Mouse (Mus musculus) intestine, embryonic 14.5 days (tissue): ENCODE measurements at regions not wholly inside any gene's neighbourhood (a gene's known extent, or its start where the extent isn't known, plus 50 kb on each side); places are given as distances from the start of the nearest gene placed in this dataset.

Source experiments
- ATAC-seq: fragments of 200-750 bp; cut with Nextera tagmentation; replicated peaks from 2 replicates; pipeline ENCODE4 v1.8.0; 2017; ENCODE audit warnings: low read depth, moderate number of reproducible peaks, moderate TSS enrichment, moderate library complexity; ENCODE audit not compliant: low FRiP score, low TSS enrichment
- DNase-seq: peaks from one replicate; pipeline ENCODE4 v3.0.0-alpha.2; 2018; ENCODE audit warnings: low spot score
- H3K27ac ChIP-seq: fragments of 300-500 bp; sonication (generic); 2 replicates; pipeline ENCODE4 v1.5.1; 2014; ENCODE audit warnings: low read depth, mild to moderate bottlenecking, control low read depth
- H3K27me3 ChIP-seq: fragments of 300-500 bp; sonication (generic); replicated peaks from 2 replicates; pipeline ENCODE4 v1.6.1; 2014; ENCODE audit warnings: low read length, control low read depth; ENCODE audit not compliant: control insufficient read depth, insufficient read depth
- H3K36me3 ChIP-seq: fragments of 300-500 bp; sonication (generic); 2 replicates; pipeline ENCODE4 v1.6.1; 2014; ENCODE audit warnings: low read length, control low read depth; ENCODE audit not compliant: control insufficient read depth, insufficient read depth
- H3K4me1 ChIP-seq: fragments of 300-500 bp; sonication (generic); replicated peaks from 2 replicates; pipeline ENCODE4 v1.6.1; 2014; ENCODE audit warnings: low read length, control low read depth, mixed read lengths; ENCODE audit not compliant: control insufficient read depth, insufficient read depth
- H3K4me2 ChIP-seq: fragments of 300-500 bp; sonication (generic); 2 replicates; pipeline ENCODE4 v1.6.1; 2014; ENCODE audit warnings: low read length
- H3K4me3 ChIP-seq: fragments of 300-500 bp; sonication (generic); 2 replicates; pipeline ENCODE4 v1.5.1; 2014; ENCODE audit warnings: low read depth, low read length, control low read depth, mixed read lengths
- H3K9ac ChIP-seq: fragments of 300-500 bp; sonication (generic); 2 replicates; pipeline ENCODE4 v1.6.1; 2014; ENCODE audit warnings: mild to moderate bottlenecking, low read length
- H3K9me3 ChIP-seq: fragments of 300-500 bp; sonication (generic); 2 replicates; pipeline ENCODE4 v1.6.1; 2016; ENCODE audit warnings: low read length, control low read depth; ENCODE audit not compliant: control insufficient read depth
- WGBS: fragments of 180-500 bp; shearing (Covaris S2); extraction: QIAGEN DNeasy Blood & Tissue Kit; methylation state at CpG from one replicate; pipeline ENCODE4 v1.1.7; 2014; 5-methylcytosine and 5-hydroxymethylcytosine counted together

DNA sequence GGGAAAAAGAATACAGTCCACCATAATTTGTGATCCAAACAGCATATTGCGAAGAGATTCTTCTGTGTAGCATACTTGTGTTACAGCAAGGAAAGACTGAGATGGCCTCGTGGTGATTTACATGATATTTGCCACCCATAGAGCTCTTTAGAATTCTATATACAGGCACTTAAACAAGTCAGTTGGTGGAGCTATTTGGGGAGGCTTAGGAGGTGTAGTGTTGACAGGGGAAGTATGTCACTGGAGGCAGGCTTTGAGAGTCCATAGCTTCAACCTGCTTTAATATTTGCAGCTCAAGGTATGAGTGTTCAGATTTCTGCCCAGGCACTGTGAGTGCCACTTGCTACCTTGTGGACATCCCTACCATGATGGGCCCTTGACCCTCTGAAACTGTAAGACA lies 187.3 kb downstream of the Ostf1 start:
- Histone ChIP-seq H3K4me3 (no peak overlapping the region), H3K36me3 (no peaks in the 10 kb centered on the region), H3K4me1 (no peaks in the 10 kb centered on the region), H3K27me3 (no peaks in the 10 kb centered on the region), H3K9me3 (no peaks in the 10 kb centered on the region), H3K9ac (no peak overlapping the region), H3K27ac (no peak overlapping the region), H3K4me2 (no peak overlapping the region)
- ATAC-seq (no peak), DNase-seq (no peak)
- WGBS = 78% methylated on average over 2 of the region's 2 CpGs

- no peak overlapping the region for H3K9ac ChIP-seq
- H3K4me2 ChIP-seq = no peak overlapping the region
- no peak for ATAC-seq
- H3K36me3 ChIP-seq = no peaks in the 10 kb centered on the region
- H3K9me3 ChIP-seq = no peaks in the 10 kb centered on the region
- DNase-seq = no peak
- no peak overlapping the region for H3K4me3 ChIP-seq
- H3K27me3 ChIP-seq = no peaks in the 10 kb centered on the region
- WGBS = 24% methylated on average over 3 of the region's 3 CpGs
- H3K27ac ChIP-seq = no peak overlapping the region
- no peaks in the 10 kb centered on the region for H3K4me1 ChIP-seq
Measured at GRCm38 (mm10) chr19:18436351-18436750, 195.3 kb downstream of the Ostf1 start.

DNA sequence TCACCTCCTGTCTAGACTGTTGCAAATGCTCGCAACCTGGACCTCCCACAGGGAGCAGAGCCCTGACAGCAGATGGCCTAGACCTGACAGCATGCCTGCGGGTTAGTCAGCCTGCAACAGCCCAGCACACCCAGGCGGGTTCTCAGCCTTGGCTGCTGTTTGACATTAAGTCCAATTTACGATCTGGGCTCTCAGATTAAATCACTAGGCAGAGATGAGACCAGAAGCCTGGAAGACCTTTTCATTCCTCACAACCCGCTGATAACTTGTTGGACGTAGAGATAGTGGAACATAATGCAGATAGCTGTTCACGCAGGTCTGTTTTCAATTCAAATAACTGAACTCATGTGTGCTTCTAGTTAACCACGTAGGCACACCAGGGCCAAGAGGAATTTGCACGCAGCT lies 211.2 kb downstream of the Ostf1 start:
- WGBS = 30% methylated on average over 9 of the region's 9 CpGs
- Histone ChIP-seq H3K4me2 (no peak overlapping the region), H3K4me1 (no peaks in the 10 kb centered on the region), H3K36me3 (no peaks in the 10 kb centered on the region), H3K9ac (no peak overlapping the region), H3K4me3 (no peak overlapping the region), H3K9me3 (no peaks in the 10 kb centered on the region), H3K27ac (no peak overlapping the region), H3K27me3 (no peaks in the 10 kb centered on the region)
- ATAC-seq (no peak), DNase-seq (no peak)

DNA sequence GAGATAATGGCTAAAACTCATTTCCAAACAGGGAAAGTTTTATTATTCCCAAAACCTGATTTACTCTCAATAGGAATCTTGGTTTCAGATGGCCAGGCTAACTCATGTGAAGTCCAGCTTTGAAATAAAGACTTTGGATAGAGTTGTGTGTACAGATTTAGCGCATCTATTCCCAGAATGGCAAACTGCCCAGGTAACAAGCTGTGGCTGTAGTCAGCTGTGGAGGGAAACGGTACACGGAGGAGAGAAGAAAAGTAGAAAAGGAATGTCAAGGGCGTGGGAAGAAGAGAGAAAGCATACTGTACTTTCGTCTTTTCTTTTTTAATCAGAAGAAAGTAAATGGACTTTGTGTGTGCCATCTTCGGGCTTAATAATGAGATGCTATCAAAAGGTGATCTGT lies 213.1 kb downstream of the Ostf1 start:
- Histone ChIP-seq H3K9ac (no peak overlapping the region), H3K4me3 (no peak overlapping the region), H3K9me3 (no peaks in the 10 kb centered on the region), H3K36me3 (no peaks in the 10 kb centered on the region), H3K27ac (no peak overlapping the region), H3K4me2 (no peak overlapping the region), H3K27me3 (no peaks in the 10 kb centered on the region), H3K4me1 (no peaks in the 10 kb centered on the region)
- DNase-seq = no peak
- 83% methylated on average over 6 of the region's 6 CpGs for WGBS
- no peak for ATAC-seq

- H3K9me3 ChIP-seq = no peaks in the 10 kb centered on the region
- ATAC-seq (no peak), DNase-seq (no peak)
- H3K27ac ChIP-seq = no peak overlapping the region
- H3K9ac ChIP-seq = no peak overlapping the region
- H3K27me3 ChIP-seq = no peaks in the 10 kb centered on the region
- no peaks in the 10 kb centered on the region for H3K4me1 ChIP-seq
- WGBS = 63% methylated on average over 4 of the region's 4 CpGs
- H3K4me3 ChIP-seq = no peak overlapping the region
- H3K4me2 ChIP-seq = no peak overlapping the region
- H3K36me3 ChIP-seq = no peaks in the 10 kb centered on the region
Measured at GRCm38 (mm10) chr19:18377466-18378089, 254.0 kb downstream of the Ostf1 start.

GRCm38 (mm10) chr19:18368612-18369011 lies 263.0 kb downstream of the Ostf1 start:
- Histone ChIP-seq H3K4me2 (no peak overlapping the region), H3K4me3 (no peak overlapping the region), H3K9me3 (no peaks in the 10 kb centered on the region), H3K36me3 (no peaks in the 10 kb centered on the region), H3K27ac (no peak overlapping the region), H3K27me3 (no peaks in the 10 kb centered on the region), H3K4me1 (no peaks in the 10 kb centered on the region), H3K9ac (no peak overlapping the region)
- ATAC-seq (no peak), DNase-seq (no peak)
- WGBS = 84% methylated on average over 6 of the region's 6 CpGs

DNA sequence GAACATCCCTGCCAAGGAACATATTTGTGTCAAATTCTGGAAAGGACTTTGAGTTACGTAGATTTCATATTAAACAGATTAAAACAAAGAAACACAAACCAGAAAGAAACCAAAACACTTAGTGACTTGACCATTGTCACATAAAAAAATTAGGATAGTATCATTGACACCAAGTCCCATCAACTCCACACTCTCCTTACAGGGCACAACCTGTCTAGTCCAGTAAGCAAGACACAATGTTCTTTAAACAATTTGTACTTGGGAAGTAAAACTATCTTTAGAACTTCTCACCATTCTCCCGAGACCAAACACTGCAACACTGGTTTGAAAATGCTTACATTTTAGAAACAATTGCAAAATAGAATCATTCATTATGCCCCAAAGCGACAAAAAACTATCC lies 277.7 kb downstream of the Ostf1 start:
- DNase-seq = no peak
- ATAC-seq = no peak
- H3K4me2 ChIP-seq = no peak overlapping the region
- H3K9ac ChIP-seq = no peak overlapping the region
- no peaks in the 10 kb centered on the region for H3K4me1 ChIP-seq
- H3K9me3 ChIP-seq = no peaks in the 10 kb centered on the region
- no peak overlapping the region for H3K4me3 ChIP-seq
- 77% methylated on average over 3 of the region's 3 CpGs for WGBS
- H3K36me3 ChIP-seq = no peaks in the 10 kb centered on the region
- H3K27ac ChIP-seq = no peak overlapping the region
- no peaks in the 10 kb centered on the region for H3K27me3 ChIP-seq

DNA sequence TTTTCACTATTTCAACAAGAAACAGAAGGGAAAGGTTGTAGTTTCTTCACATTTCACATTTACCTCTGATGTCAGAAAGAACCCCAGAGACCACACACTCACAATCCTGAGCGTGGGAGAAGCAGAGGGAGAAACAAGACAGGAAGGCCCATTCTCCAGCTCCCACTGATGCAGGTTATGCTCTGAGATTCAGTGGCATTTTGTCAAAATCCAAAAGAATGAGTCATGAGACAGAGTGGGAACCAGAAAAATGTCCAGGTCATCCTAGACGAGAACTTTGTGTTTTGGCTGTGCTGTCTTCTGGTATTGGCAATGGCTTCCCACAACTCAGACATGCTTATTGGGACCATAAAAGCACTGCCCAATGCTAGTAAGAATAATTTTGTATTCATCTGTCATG lies 285.9 kb downstream of the Ostf1 start:
- no peaks in the 10 kb centered on the region for H3K27me3 ChIP-seq
- H3K4me2 ChIP-seq = no peak overlapping the region
- 85% methylated on average over 2 of the region's 2 CpGs for WGBS
- H3K27ac ChIP-seq = no peak overlapping the region
- H3K4me1 ChIP-seq = no peaks in the 10 kb centered on the region
- H3K4me3 ChIP-seq = no peak overlapping the region
- no peak overlapping the region for H3K9ac ChIP-seq
- no peaks in the 10 kb centered on the region for H3K9me3 ChIP-seq
- ATAC-seq = no peak
- no peak for DNase-seq
- no peaks in the 10 kb centered on the region for H3K36me3 ChIP-seq

- H3K4me1 ChIP-seq = no peaks in the 10 kb centered on the region
- DNase-seq = no peak
- H3K27ac ChIP-seq = no peak overlapping the region
- H3K27me3 ChIP-seq = no peaks in the 10 kb centered on the region
- no peak for ATAC-seq
- H3K4me3 ChIP-seq = no peak overlapping the region
- H3K4me2 ChIP-seq = no peak overlapping the region
- no peak overlapping the region for H3K9ac ChIP-seq
- no peaks in the 10 kb centered on the region for H3K36me3 ChIP-seq
- no peaks in the 10 kb centered on the region for H3K9me3 ChIP-seq
Measured at GRCm38 (mm10) chr19:18343647-18344046, 288.0 kb downstream of the Ostf1 start.
